Mouse (Mus musculus) megakaryocyte, embryonic 14.5 days (primary cell): ENCODE results near the gene Tmie.

Experiments used
- FLI1 ChIP-seq: IDR thresholded peaks from 2 replicates; pipeline ENCODE4 v1.6.1; 2012; ENCODE audit warnings: low read length, inconsistent platforms, mixed read lengths
- GATA1 ChIP-seq: IDR thresholded peaks from 3 replicates; pipeline ENCODE4 v1.6.1; 2012; ENCODE audit warnings: mixed read lengths, low read length, inconsistent platforms, borderline replicate concordance

- no peak for TF ChIP-seq GATA1
- no peak for TF ChIP-seq FLI1
These were observed 35.6 kb upstream of the Tmie start for GRCm38 (mm10) chr9:110915466-110915865.
